Mouse (Mus musculus): Measurements from ENCODE around the gene Sh3glb2.

GRCm38 (mm10) chr2:30342544-30342943 is 16.6 kb downstream of the Sh3glb2 start:
- TF ChIP-seq POLR2A (IDR thresholded peaks at IDR 0.05; ENCODE audit: low read depth, low read length) (no peak), CTCF (IDR thresholded peaks at IDR 0.05; ENCODE audit: borderline replicate concordance, insufficient read depth, low read length) (no peak)

All from embryonic fibroblast, embryonic 13.5 days (primary cell).